Mouse (Mus musculus): ENCODE results near the gene Impdh1.

The Impdh1 gene

DNA sequence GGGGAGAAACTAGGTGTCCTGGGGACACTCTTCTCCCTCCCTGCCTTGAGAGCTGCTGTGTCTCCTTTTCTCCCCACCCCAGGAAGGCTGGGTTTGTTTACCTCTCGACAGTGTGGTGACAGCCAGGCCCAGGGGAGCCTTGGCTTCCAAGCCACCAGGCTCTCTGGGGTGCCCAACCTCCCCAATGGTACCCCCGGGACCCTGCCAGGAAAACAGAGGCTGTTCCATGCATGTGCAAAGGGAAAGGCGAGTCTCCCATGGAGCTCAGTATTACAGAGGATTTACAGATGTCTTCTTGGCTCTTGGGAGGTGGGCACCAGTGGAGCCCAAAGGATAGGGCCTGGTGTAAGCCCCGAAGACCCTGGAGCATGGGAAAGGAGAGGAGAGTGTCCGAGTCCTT lies 2.7 kb downstream of the Impdh1 start:
- DNase-seq (ENCODE audit: extremely low spot score) = no peak

DNA sequence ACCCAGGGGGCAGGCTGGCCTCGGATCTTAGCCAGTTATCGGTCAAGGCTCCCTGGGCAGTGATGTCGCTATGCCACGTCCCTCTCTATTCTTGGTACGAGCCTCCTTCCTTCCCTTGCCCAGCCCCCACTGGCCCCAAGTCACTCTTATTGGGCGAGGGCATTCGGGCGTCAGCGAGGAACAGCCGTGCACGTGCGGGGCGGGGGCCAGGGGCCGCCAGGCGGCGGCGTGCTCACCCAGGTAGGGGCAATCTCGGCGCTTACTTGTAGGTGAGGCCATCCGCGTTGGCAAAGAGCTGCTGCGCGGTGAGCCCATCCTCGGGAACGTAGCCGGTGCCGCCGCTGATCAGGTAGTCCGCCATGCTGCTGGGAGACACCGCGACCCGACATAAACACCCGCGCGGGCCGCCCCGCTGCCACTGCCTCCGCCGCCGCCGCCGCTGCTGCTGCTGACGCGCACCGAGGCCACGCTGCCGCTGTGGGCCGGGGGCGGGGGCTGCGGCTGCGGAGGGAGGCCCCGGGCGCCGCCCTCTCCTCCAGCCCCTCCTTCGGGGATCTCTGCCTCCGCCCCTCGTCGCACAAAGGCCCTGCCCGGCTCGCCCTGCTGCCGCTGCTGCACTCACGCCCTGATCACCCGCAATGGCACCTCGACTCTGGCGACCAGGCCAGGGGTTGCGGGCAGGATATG lies 4.2 kb downstream of the Impdh1 start:
- peak; percentile 86 for DNase-seq (ENCODE audit: extremely low spot score)

- no peak for DNase-seq (ENCODE audit: extremely low spot score)
Measured at GRCm38 (mm10) chr6:29211146-29211545, 5.0 kb downstream of the Impdh1 start.

- DNase-seq (ENCODE audit: extremely low spot score) = no peak
Measured at GRCm38 (mm10) chr6:29210231-29210936, 5.8 kb downstream of the Impdh1 start.

GRCm38 (mm10) chr6:29208178-29208577 lies 8.0 kb downstream of the Impdh1 start:
- no peak for DNase-seq (ENCODE audit: extremely low spot score)

- no peak for DNase-seq (ENCODE audit: extremely low spot score)
Measured at GRCm38 (mm10) chr6:29207017-29207416, 9.1 kb downstream of the Impdh1 start.

DNA sequence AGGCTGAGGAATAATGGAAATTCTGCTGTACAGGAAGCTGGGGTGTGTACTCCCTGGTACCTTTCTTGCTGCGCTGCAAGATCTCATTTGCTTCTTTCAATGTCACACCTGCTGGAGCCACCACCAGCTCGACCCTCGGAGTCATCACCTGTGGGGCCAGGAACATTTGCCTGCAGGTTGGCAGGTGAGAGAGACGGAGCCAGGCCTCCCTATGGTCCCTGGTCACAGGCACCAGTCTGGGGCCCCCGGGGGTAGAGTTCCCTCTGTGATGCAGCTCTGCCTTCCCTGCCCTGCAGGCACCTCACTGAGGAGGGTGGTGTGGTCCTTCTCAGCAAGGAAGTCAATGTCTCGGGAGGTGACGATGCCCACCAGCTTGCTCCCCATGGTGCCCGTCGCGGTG lies 10.2 kb downstream of the Impdh1 start:
- no peak for DNase-seq (ENCODE audit: extremely low spot score)

- DNase-seq (ENCODE audit: extremely low spot score) = peak; percentile 72
Measured at GRCm38 (mm10) chr6:29204932-29205614, 11.1 kb downstream of the Impdh1 start.

DNA sequence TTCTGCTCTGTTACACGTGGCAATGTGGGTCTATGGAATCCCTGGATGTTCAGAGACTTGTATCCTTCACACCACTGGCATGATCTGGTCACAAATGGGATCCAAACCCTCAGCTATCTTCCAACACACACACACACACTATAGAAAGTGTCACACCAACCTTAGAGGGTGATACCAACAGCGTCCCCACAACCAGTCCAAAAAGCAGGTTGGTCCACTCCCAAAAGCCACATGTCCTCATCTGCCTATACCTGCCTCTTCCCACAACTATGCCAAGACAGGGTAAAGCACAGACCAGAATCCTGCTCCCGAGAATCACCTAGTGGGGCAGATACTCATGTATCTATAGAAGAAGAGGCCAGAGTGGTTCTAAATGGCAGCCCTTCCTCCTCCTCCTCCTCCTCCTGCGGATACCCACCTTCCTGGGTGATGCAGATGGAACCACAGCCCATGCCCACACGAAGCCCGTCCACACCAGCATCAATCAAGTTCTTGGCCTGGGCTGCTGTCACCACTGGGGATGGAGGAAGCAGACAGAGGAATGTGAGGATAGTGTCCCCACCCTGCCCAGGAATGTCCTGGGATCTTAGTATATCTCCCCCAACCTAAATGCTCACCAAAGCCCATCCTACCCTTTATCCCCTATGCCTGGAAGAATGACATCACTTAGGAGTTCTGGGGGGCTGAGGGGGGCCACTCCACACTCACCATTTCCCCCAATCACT lies 12.1 kb downstream of the Impdh1 start:
- DNase-seq (ENCODE audit: extremely low spot score) = no peak

DNA sequence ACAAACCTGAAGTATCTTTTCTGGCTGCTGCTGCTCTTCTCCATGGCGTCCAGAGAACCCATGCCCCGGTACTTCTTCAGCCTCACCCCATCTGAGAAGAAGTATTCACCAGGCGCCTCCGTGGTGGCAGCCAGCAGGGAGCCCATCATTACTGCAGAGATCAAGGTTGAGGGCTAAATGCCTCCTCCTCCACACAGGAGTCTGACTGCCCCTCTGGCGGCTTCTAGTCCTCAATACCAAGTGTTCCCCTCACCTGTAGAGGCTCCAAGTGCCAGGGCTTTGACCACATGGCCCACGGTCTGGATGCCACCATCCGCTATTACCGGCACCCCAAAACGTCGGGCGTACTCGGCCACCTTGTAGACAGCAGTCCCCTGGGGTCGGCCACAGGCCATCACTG lies 13.1 kb downstream of the Impdh1 start:
- no peak for DNase-seq (ENCODE audit: extremely low spot score)

DNA sequence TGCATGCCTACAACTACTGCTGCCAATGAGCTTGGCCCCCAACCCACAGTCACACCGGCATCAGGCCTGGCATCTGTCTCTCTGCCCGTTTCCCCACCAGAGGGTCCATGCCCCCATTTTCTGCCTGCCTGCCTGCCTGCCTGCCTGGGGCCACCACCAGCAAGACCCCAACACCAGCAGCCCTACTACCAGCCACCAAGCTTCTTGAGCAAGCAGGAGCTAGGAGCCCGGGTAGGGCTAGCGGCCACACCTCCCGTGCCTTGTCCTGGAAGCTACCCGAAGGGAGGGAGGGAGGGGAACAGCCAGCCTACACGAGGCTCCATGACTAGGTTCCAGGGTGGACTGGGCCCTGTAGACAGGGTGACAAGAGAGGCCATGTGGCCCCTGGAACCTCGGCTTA lies 14.2 kb downstream of the Impdh1 start:
- no peak for DNase-seq (ENCODE audit: extremely low spot score)

GRCm38 (mm10) chr6:29201341-29201740 lies 14.8 kb downstream of the Impdh1 start:
- no peak for DNase-seq (ENCODE audit: extremely low spot score)

DNA sequence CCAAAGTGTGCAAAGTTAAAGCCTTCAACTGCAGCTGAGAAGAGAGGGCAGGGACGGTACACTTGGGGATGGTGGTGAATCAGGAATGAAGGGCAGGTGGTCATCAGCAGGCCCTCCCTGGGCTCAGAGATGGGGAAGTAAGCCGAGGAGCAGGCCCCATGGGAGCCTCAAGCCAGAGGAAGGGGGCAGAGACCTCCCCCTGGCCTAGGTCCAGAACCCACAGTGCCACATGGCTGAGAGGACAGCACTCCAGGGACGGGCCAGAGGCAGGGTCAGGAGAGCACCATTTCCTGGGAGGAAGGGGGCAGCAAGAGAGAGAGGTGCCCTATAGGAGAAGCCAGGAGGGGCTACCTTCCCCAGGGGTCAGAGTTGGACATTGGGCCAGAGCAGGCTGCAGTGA lies 15.7 kb downstream of the Impdh1 start:
- DNase-seq (ENCODE audit: extremely low spot score) = no peak

- DNase-seq (ENCODE audit: extremely low spot score) = no peak
Measured at GRCm38 (mm10) chr6:29199223-29199855, 16.8 kb downstream of the Impdh1 start.

DNA sequence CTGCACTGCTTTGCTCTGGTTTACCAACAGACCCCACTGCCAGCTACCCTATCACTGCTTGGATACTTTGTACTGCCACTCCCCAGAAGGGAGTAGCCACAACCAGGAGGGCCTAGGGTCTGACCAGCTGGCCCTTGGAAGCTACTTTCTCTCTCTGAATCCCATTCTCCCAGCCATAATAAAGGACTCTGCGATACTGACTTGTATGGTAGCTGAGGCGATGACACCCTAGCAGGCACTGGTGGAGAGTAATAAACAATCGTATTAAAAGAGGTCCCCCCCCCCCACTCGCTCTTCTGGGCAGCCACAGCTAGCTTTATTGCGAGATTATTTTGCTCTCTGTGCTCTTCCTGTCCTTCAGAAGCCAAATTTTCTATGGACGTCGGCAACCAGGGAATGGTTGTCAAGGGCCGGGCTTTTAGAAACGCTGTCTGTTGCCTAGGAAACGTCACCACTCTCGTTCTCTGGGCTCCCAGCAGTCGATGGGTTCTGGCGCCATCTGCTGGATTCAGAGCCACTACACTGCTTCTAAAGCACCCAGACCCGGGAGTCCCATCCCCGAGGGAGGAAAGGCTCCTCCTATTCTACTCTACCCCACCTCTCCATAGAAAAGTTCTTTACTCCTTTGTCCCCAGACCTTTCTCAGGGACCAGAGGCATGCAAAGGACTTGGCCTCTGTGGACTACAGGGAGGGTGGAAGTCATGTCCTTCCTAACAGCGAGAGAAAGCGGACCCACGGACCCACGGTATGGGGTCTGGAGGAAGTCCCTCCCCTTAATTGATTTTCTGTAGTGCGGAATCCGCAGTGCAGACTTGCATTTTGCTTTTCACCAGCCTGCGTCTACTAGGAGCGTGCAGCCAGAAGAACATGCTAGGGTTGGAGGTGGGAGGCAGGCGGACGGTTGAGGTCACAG lies 17.6 kb downstream of the Impdh1 start:
- peak; percentile 89 for DNase-seq (ENCODE audit: extremely low spot score)

DNA sequence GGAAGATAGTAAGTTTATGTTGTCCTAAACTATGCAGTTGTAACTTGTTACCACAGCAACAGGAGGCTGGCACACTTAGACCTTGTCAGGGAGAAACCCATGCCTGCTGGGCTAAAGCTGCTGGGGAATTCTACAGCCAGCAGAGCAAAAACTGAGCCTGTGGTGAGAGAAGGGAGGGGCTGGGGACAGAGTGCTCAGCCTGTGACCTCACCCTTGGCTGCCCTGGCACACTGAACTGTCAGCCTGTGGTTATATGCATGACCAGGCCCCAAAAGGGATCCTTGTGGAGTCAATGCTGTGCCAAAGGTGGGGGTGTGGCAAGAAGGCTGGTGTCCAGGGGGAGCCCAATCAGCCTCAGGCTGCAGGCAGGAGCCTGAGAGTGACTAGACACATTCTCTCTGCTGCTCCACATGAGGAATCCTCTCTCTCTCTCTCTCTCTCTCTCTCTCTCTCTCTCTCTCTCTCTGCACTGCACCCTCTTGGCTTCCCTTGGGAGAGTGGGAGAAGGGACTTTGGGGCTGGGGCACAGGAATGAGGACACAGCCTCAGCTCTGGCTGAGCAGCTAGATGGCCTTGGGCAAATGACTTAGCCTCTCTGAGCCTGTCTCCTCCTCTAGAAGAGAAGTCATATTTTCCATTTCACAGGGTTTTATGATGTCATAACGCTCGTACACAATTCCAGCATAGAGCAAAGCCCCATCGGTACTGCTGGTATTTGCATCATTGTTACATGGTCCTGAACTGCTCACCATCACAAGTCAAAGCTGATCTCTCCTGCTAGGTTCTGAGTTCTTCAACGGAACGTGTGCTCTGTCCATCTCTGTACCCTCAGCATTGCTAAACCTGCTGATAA lies 20.1 kb downstream of the Impdh1 start:
- DNase-seq (ENCODE audit: extremely low spot score) = no peak

DNA sequence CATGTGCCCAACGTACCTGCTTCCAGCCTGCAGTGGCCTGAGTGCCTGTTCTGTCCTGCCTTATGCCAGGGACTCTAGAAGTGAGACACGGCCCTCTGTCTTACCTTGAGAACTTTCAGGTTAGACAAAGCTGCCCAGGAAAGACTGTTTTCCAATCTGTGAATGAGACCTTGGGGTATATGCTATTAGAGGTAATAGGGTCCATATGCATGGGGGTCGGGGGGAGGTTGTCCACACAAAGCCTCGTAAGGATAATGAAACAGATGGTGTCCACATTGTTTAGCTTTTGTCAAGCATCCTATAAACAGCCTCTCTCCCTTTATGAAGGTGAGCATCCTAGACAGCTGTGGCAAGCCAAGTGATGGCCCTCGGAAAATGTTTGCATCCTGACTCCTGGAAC lies 21.0 kb downstream of the Impdh1 start:
- no peak for DNase-seq (ENCODE audit: extremely low spot score)

- DNase-seq (ENCODE audit: extremely low spot score) = no peak
Measured at GRCm38 (mm10) chr6:29193961-29194750, 22.0 kb downstream of the Impdh1 start.

DNA sequence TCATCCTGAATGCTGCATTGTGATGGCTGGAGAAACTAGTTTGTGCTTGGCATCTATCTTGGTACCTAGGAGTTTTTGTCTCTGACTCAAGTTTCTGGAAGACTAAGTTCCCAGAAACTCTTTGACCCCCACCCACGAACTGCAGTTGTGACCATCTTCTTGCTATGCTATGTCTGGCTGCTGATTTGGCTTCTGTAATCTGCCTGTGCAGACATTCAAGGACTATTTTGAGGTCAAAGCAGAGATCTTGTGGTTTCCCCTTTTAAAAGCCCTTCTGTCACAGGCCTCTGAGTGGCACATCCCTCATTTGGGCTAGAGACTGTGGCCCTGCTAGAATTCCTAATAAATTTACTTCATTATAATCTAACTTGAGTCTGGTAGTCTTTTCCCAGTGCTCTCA lies 28.2 kb downstream of the Impdh1 start:
- no peak for DNase-seq (ENCODE audit: extremely low spot score)

Data from embryo, embryonic 9.5 days (tissue).